Mouse (Mus musculus) bone marrow macrophage, adult 2 months (primary cell): ENCODE measurements at regions not wholly inside any gene's neighbourhood (a gene's known extent, or its start where the extent isn't known, plus 50 kb on each side); places are given as distances from the start of the nearest gene placed in this dataset.

Experiments
- CTCF ChIP-seq: IDR thresholded peaks from 2 replicates; pipeline ENCODE4 v1.5.1; 2012; ENCODE audit warnings: low read depth, mild to moderate bottlenecking, low read length, moderate library complexity
- POLR2A ChIP-seq: IDR thresholded peaks from 2 replicates; pipeline ENCODE4 v1.6.1; 2012; ENCODE audit warnings: mild to moderate bottlenecking, low read depth, low read length, borderline replicate concordance

- no peak for TF ChIP-seq CTCF
- TF ChIP-seq POLR2A = no peak
Observed at GRCm38 (mm10) chr13:28876771-28877170, 76.7 kb downstream of the Sox4 start.
